Mouse (Mus musculus): ENCODE results near the gene Armc2.

- no peak for TF ChIP-seq ZC3H11A (IDR thresholded peaks at IDR 0.05; ENCODE audit: borderline replicate concordance, low read depth, low read length)
- TF ChIP-seq ZNF384 (IDR thresholded peaks at IDR 0.05; ENCODE audit: low read depth, low read length) = no peak
Observed at GRCm38 (mm10) chr10:41992059-41992440, 26.2 kb downstream of the Armc2 start.
